Mouse (Mus musculus): ENCODE measurements around the gene Wfdc3.

DNA sequence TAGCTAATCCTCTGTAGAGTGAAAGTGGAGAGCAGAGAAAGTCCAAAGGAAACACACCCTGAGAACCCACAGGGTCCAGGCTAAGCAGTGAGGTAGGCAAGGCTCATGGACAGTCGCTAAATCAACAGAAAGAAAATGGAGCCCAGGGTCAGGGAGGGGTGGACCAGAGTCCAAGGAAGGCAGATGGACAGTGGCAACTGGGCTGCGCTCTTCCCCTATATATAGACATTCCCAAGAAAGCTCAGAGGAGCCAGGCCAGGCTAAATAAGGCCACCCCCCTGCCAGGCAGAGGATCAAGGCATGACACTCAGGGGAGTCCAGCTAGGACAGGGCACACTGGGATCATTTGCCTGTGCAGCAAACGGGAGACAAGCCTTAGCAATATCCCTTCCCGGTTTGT is 36.1 kb upstream of the Wfdc3 start:
- no peak for TF ChIP-seq CTCF (conservative IDR thresholded peaks at IDR 0.05; ENCODE audit: low read length)
- no peak for TF ChIP-seq NANOG (IDR thresholded peaks at IDR 0.05; ENCODE audit: borderline replicate concordance, low read length)

All from E14TG2a.4 (cell line).